Mouse (Mus musculus): Measurements from ENCODE around the gene Top2a. TPM values are rescaled to one million over a fixed set of nuclear protein-coding genes. Genes with fewer than 3 reads are reported as not detected.
"Not testable (repeated sequence)": the region's sequence is repeated elsewhere in the genome, so short reads cannot be mapped to it uniquely, and the experiment has no call there.

The Top2a gene
- total RNA-seq, 2 experiments from 2014 or later = 132 to 334 TPM

DNA sequence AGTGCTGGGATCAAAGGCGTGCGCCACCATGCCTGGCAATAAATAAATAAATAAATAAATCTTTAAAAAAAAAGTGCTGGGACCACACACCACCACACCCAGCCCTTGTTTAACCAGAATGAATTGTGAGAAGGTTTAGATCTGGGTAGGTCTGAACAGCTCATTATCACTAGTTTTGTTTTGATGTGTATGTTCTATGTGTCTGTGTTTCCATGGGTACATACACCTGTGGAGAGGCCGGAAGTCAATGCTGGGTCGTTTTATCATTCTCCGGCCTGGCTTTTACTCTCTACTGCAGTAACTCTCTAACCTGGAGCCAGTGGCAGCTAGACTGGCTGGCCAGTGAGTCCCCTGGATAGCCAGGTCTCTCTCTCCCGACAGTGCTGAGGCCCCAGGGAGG is 33.1 kb downstream of the Top2a start:
- ATAC-seq (replicated peaks; ENCODE audit: low FRiP score, poor library complexity, severe bottlenecking) = no peak

DNA sequence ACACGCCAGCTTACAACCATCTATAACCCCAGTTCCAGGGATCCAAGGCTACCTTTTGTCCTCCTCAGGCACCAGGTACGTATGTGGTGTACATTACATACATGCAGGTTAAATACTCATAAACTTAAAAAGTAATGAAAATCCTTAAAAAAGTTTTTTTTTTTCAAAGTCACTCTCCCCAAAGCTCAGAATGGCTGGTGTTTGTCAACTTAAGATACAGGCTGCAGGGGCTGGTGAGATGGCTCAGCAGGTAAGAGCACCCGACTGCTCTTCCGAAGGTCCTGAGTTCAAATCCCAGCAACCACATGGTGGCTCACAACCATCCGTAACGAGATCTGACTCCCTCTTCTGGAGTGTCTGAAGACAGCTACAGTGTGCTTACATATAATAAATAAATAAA is 35.7 kb downstream of the Top2a start:
- ATAC-seq (replicated peaks; ENCODE audit: low FRiP score, poor library complexity, severe bottlenecking) = not testable (repeated sequence)

DNA sequence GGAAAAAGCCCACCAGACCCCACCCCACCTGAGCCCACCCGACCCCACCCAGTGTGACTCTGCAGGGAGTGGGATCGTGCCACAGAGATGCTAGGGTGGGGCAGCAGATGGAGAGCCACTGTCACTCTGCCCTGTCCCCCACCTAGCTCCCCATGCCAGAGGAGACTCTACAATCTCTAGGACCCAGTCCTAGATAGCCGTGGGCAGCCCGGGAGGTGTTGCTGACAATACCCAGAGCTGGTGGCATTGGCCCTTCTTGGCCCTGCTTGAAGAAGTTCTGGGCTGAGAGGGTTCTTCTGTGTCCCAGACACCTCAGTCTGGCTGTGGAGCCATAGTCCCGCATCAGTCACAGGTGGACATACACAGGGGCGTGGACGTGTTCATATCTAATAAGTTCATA is 38.4 kb downstream of the Top2a start:
- ATAC-seq (replicated peaks; ENCODE audit: low FRiP score, poor library complexity, severe bottlenecking) = no peak

- no peak for ATAC-seq (replicated peaks; ENCODE audit: low FRiP score, poor library complexity, severe bottlenecking)
These were observed 40.4 kb downstream of the Top2a start for GRCm38 (mm10) chr11:98983551-98983950.

DNA sequence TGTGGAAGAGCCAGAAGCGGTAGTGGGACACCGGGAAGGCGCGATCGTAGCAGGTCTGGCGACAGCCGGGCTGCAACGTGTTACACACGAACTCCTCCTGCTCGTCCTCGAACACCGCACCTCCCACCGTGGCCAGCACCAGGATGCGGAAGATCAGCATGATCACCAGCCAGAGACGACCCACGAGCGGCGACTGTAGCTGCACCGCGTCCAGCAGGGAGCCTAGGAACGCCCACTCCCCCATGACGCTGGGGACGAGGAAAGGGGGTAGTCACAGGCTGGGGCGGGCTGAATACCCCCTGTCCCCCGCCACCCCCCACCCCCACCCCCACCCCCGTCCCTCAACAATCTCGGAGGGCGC is 41.2 kb downstream of the Top2a start, which contains the start of gene Gjd3:
TSS of gene Gjd3 (minus strand) at position 244 of the 361 bp plus-strand sequence.
- ATAC-seq (replicated peaks; ENCODE audit: low FRiP score, poor library complexity, severe bottlenecking) = no peak

- ATAC-seq (replicated peaks; ENCODE audit: low FRiP score, poor library complexity, severe bottlenecking) = no peak
These were observed 41.8 kb downstream of the Top2a start for GRCm38 (mm10) chr11:98981997-98982772.

- no peak for ATAC-seq (replicated peaks; ENCODE audit: low FRiP score, poor library complexity, severe bottlenecking)
These were observed 42.5 kb downstream of the Top2a start for GRCm38 (mm10) chr11:98981289-98981996.

DNA sequence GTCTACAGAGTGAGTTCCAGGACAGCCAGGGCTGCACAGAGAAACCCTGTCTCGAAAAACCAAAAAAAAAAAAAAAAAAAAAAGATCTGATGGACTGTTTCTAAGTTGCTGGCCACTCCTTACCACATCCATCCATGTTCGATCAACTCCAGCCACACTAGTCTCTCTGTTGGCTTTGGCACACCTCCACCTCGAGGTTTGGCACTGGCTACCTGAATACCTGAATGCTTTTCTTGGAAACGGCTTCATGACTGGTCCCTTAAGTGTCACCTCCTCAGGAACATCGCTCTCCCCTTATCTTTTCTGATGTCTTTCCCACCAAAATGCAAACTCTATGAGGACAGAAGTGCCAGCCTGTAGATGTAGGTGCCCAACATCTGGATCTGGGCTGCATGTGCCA is 44.6 kb downstream of the Top2a start:
- ATAC-seq (replicated peaks; ENCODE audit: low FRiP score, poor library complexity, severe bottlenecking) = no peak

DNA sequence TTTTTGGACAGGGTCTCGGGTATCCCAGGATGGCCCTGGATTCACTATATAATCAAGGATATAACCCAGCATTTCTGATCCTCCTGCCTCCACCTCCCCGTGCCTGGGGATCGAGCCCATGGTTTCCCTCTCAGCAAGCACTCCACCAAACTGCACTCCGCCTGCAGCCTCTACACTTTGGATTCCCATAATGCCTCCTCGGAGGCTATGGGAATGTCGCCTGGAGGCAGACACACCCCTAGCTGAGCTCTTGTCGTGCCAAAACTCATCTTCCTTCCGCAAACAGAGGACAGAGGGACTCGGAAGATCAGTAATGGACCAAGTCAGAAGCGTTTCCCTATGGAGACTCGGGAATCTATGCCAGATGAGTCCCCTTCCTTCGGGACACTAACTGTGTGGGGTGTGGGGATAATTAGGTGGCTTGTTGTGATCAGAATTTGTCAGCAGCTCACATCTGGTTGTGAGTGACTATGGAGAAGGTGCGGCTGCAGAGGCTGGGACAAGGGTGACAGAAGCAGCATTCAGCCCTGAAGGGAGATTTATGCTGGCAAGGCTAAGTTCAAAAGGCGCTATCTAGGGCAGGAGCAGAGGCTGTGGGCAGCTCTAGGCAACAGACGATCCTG is 45.4 kb downstream of the Top2a start:
- no peak for ATAC-seq (replicated peaks; ENCODE audit: low FRiP score, poor library complexity, severe bottlenecking)

- ATAC-seq (replicated peaks; ENCODE audit: low FRiP score, poor library complexity, severe bottlenecking) = peak; percentile 67
These were observed 48.9 kb downstream of the Top2a start for GRCm38 (mm10) chr11:98974871-98975719.

DNA sequence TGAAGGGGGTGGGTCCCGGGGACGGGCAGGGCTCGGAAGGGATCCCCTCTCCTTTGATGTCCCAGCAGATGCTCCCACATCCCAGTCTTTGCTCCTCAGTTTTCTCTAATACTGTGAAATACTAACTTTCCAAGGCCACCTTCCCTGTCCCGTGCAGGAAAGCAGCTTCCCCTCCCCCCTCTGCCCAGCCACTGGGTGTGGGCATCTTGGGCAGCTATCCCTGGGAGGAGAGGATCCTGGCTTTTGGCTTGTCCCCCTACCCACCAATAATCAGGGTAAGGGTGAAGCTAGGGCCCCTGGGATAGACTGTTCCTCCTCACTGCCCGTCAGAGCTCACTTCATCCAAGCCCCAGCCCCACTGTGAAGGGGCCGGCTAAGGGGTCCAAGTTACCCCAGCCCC is 49.8 kb downstream of the Top2a start:
- no peak for ATAC-seq (replicated peaks; ENCODE audit: low FRiP score, poor library complexity, severe bottlenecking)

GRCm38 (mm10) chr11:98973584-98973983 is 50.4 kb downstream of the Top2a start:
- no peak for ATAC-seq (replicated peaks; ENCODE audit: low FRiP score, poor library complexity, severe bottlenecking)

GRCm38 (mm10) chr11:98972801-98973360 is 51.1 kb downstream of the Top2a start:
- no peak for ATAC-seq (replicated peaks; ENCODE audit: low FRiP score, poor library complexity, severe bottlenecking)

GRCm38 (mm10) chr11:98972215-98972614 is 51.8 kb downstream of the Top2a start:
- ATAC-seq (replicated peaks; ENCODE audit: low FRiP score, poor library complexity, severe bottlenecking) = peak; percentile 64

DNA sequence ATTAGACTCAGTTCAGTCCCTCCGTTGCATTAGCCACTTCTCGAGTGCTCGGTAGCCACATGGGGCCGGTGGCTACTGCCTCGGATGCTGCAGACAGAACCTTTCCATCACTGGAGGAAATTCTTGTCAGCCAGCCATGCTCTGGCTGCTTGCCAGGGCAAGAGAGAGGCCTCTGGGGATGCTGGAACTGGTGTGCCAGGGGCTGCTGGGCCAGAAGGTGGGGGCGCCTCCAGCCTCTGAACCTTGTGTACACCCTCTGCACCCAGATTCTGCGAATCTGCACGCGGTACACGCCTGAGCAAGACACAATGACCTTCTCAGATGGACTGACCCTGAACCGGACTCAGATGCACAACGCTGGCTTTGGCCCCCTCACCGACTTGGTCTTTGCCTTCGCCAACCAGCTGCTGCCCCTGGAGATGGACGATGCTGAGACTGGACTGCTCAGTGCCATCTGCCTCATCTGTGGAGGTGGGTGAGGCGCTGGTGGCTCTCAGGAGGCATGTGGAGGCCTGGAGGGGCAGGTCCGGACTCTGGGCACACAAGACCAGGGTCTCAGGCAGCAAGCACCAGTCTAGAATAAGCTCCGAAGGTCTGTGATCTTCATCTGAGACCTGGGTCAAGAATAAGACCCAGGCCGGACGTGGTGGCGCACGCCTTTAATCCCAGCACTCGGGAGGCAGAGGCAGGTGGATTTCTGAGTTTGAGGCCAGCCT is 52.5 kb downstream of the Top2a start:
- no peak for ATAC-seq (replicated peaks; ENCODE audit: low FRiP score, poor library complexity, severe bottlenecking)

GRCm38 (mm10) chr11:98970191-98970925 is 53.6 kb downstream of the Top2a start:
- ATAC-seq (replicated peaks; ENCODE audit: low FRiP score, poor library complexity, severe bottlenecking) = no peak

- no peak for ATAC-seq (replicated peaks; ENCODE audit: low FRiP score, poor library complexity, severe bottlenecking)
These were observed 54.5 kb downstream of the Top2a start for GRCm38 (mm10) chr11:98969496-98969927.

- no peak for ATAC-seq (replicated peaks; ENCODE audit: low FRiP score, poor library complexity, severe bottlenecking)
These were observed 55.1 kb downstream of the Top2a start for GRCm38 (mm10) chr11:98968716-98969495.
